Mouse (Mus musculus) megakaryocyte progenitor cell, adult 5-6 weeks (primary cell): Measurements from ENCODE around the gene Nck2. TPM values are rescaled to one million over a fixed set of nuclear protein-coding genes. Genes with fewer than 3 reads are reported as not detected.

ENCODE experiments used
- ATAC-seq: replicated peaks from 2 replicates; pipeline ENCODE4 v1.8.0; 2016; ENCODE audit warnings: mild to moderate bottlenecking, moderate TSS enrichment, inconsistent platforms; ENCODE audit not compliant: poor library complexity
- total RNA-seq, 2 experiments: library from RNA; stranded (forward) in 1 of 2; stranded (reverse) in 1 of 2; fragments of 157-497, 149-512 nt in 1 of 2; fragments of 200-1000 nt in 1 of 2; gene quantifications; 2 replicates each; pipeline versions ENCODE4 v1.2.3 to v1.2.4; 2015 to 2017

The Nck2 gene
- total RNA-seq, 2 experiments from 2014 or later: 9.8 to 15.8 TPM

DNA sequence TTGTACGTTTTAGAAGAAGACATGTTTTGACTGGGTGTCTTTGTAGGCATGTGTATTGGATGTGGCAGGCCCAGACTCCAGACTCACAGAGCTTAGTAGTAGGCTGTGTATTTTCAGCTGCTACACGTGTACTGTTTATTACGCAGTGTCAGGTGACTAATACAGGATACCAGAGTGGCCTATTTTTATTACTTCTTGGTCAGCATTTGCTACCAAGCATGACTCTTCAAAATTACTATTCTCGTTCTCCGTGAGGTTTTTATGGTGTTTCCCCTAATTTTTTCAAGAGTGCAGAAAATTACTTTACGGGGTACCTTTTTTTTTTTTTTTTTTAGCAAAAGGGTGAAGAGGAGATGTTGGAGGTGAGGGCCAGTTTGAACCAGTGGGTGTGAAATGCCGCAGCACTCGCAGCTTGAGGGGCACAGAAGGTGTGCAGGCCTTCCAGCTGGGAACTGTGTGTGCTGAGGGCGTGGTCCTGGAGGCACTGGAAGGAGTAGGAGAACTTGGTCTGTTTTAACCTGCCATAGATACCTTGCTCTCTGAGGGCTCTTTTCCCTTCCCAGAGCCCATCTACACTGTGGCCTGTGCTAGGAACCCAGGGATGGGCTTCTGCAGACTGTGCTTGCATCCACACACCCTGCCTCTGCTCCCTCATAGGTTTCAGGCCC is 21.7 kb downstream of the Nck2 start:
- ATAC-seq: no peak

- peak; percentile 38 for ATAC-seq
Observed at GRCm38 (mm10) chr1:43467656-43468055, 23.3 kb downstream of the Nck2 start.

- ATAC-seq: 0 out of 2 replicates have a peak, but pooled peaks have one; percentile 4
Observed at GRCm38 (mm10) chr1:43468207-43468606, 23.8 kb downstream of the Nck2 start.

DNA sequence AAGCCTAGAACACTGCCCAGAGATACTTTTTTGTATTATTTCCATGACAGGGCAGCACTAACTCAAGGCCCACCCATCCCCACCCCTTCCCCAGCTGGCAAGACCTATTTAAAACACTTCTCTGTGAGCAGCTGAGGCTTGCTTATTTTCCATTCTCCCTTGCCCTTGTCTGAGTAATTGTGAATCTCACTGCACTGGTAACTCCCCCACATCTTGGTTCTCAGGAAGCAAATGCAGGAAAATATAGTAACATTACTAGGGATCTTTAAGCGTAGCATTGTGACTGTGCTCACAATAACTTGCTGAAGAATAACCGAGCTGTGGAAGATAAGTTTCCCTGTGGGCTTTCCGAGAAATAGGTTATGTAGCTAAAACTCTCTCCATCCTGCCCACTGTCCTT is 24.6 kb downstream of the Nck2 start:
- ATAC-seq: no peak

- ATAC-seq: no peak
Observed at GRCm38 (mm10) chr1:43470421-43471179, 26.2 kb downstream of the Nck2 start.

DNA sequence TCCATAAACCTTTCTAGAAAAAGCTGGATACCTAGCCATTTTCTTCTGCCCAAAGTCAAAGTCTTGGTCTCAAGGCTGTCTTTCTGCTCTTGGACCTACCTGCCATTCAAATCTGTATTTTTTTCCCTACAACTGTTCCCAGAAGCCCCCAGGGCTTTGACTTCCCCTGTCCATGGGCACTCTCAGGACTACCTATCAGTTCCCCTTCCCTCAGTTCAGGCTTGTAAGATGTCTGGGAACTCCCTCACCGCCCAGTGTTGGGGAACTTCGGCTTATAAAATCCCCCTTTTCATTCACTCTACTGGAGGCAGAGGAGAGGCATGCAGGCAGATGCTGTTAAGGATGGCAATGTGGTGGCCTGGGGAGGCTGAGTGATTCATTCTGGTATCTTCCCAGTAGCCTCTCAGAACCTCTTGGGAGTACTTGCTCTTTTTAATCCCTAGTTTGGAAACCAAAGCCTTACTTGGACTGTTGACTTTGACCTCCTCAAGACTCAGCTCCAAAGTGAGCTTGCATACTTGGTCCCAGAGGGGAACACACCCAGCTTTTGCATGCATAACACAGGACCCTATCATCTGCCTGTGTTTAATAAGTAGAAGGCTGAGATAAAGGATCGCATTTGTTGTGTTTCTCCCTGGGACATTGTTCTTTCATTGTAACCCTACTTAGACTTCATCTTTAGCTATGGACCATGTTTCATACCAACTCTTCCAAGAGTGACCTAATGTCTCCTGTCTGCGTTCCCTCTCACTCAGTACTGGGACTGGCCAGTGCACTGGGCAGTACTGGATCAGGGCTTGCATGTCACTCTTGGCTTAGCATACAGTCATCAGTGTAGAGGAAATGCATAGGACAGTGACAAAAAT is 27.0 kb downstream of the Nck2 start:
- no peak for ATAC-seq

GRCm38 (mm10) chr1:43472046-43472649 is 27.8 kb downstream of the Nck2 start:
- no peak for ATAC-seq

DNA sequence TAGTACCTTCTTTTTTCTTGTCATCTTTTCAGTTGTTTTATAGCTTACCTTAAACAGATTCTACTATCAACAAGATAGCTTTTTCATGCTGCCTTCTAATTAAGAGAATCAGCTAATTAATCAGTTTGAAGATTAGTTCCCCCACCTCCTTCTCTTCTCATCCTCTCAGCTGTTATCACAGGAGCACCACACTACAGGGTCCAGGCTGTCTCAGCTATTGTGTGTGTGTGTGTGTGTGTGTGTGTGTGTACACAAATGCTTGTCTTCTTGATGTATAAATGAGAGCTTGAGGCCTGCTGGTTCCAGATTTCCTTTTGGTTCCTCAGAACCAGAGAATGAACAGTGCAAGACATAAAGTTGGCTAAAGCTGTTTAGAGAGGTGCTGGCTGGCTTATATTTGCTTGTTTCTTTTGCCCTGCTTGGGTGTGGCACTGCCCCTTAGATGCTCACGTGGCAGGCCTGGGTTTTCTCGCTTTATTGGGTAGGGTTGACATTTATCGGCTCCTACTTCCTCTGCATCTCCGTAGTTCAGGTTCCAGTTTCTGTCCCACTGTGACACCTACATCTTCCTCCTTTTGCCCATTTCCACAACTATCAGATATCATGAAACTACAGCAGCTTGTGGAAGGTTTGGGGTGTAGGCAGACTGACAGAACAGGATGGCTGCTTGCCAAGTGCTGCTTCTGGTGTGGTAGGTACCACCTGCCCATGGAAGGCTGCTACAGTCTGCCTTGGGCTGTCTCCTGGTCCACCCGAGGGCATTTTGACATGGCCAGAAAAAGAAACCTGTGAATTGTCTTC is 29.6 kb downstream of the Nck2 start:
- ATAC-seq: peak; percentile 57

DNA sequence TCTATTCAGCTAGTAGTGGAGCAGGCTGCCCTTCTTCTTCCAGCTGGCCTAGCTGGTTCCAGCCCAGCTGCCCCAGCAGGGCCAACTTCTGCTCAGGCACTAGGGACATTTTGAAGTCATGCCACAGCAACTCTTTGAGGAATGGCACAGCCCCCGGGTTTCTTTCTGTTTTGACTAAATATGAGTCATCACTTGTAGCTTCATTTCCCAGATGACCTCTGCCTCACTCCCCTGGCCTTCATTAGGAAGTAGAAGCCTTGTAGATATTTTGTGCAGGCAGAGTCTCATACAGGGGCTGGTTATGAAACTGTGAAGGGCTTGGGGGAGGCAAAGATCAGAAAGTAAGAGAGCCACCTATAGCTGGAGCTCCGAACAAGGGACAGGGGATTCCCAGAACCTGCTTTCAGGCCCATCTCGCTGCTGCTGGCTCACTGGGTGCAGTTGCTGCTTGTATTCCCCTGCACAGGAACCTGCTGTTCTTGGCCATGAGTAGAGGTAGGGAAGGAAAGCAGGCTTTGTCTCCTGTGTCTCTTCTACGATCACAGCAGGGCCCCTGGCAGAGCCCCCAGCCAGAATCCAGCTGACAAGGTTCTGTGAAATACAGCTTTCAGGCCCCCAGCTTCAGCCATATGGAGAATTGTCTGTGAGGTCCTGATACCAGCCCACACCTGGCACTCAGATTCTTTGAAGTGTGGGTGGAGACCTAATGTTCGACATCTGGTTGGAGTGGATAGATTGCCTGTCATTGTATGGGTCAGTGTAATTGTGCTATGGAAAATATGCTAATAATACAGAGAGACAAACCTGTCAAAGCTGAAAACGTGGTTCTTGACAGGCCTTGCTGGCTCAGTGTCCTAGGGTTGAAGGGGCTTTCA is 30.4 kb downstream of the Nck2 start:
- peak; percentile 45 for ATAC-seq

- no peak for ATAC-seq
Observed at GRCm38 (mm10) chr1:43477954-43478353, 33.6 kb downstream of the Nck2 start.

GRCm38 (mm10) chr1:43485204-43485603 is 40.8 kb downstream of the Nck2 start:
- no peak for ATAC-seq

DNA sequence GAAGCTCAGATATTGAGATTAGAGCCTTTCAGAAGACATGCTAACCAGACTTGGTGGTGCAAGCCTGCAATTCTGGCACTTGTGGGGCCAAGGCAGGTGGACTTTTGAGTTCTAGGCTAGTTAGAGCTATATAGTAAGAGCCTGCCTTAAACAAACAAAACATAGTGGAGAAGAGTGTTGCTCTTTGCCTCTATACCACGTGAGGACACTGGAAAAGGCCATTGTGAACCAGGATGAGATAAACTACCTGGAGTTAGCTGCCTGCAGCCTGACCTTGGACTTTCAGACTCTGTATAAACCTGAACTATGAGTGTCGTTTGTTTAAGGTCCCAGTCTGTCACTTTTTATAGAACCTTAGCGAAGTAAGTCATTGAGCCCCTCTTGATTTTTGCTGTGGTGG is 42.1 kb downstream of the Nck2 start:
- ATAC-seq: no peak

DNA sequence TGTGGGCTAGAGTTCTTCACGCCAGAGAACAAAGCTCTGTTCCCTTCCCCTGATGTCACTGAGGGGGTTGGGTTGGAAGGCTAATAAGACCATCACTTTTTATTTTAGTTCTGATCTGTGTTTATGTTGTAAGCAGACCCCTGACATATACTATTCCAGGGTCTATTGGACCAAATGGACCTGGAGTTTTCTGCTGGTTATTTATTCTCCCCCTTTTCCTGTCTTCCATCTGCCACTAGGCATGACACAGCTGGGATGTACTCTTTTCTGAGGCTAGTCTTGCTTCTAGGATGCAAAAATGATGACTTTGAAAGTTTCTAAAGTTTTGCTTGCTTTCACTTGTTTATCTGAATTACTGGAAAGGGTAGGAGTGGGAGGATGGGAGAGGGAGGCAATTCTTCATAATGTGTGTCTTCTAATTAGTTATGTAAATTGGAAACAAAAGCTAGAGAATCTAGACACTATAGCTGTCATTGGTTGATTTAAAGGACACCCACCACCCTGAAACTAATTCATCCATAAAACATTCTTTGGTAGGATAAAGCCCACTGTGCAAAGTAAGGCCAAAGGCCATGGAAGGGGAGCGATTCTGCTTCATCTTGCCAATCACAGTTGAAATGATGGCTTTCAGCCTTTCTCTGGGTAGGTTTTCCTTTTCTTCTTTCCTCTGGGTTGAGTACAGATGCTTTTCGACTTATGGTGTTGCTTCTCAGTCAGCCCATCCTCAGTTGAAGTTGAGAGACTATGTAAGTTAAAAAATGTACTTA is 42.8 kb downstream of the Nck2 start:
- ATAC-seq: no peak

GRCm38 (mm10) chr1:43489311-43489710 is 44.9 kb downstream of the Nck2 start:
- ATAC-seq: no peak

DNA sequence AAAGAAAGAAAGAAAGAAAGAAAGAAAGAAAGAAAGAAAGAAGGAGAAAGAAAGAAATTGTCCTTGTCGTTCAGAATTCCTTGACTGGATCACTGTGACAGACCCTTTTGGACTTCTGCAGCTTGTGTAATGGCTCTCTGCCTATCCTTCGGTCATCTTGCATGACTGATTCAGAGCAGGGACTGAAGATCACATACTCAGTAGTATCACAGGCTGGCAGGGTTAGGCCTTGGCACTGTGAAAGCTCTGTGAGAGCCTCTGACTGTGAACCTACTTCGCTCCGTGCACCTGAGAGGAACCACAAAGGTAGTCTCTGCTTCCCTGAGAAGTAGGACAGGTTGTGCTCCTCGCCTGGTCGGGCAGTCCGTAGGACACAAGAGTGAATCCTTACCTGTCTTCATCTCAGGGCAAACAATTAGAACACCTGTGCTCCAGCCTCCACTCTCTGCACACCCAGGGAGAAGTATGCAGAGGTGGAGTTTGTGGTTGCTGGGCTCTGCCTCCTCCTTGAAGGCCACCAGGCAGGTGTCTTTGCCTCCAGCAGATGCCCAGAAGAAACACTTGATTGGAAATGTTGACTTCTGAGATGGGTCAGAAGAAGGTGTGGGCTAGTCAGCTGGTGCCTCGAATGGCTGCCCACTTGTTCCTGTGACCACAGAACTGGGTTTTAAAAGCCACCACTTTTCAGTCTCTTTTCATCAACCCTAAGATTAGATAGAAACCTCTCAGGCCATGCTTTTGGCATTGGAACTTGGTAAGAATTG is 47.3 kb downstream of the Nck2 start:
- ATAC-seq: no peak

DNA sequence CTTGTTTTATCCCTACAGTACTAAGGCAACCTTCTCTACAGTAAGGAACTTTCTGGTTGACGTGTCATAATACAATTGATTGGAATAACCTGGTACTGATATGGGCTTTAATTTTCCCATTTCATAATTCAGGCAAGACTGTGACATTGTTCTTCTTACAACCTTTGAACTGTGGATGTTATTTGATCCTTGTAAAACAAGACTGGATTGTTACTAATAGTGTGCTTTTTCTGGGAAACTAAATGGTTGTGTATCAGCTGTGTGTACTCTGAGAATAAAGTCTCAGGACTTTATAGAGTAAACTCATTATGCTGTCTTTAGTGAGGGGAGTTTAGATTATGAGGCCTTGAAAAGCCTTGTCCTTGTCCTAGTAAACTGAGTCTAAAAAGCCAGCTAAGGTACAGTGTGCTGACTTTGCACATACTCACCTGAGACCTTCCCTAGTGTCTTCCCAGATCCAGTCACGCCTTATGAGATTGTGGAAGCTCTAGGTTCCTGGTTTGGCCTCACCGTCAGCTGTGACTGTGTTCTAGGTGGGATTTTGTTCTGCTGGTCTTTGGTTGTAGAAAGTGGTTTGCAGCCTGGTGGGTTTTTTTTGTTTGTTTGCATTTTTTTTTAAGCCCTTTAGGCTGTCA is 48.5 kb downstream of the Nck2 start:
- no peak for ATAC-seq

DNA sequence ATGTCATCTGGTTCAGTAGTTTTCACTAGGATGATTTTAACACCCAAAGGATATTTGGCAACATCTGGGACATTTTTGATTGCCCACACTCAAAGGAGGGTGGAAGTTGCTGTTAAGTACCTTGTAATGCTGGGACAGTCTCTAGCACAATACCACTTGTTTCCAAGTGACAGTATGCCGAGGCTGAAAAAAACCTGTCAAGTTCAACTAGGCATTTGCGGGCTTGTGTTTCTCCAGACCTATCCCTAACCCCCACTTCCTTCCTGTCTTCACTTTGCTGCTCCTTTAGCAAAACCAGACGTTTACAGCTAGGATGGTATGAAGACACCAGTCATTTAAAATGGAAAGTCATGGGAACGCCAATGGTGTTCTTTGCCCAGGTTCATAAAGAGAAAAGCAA is 51.7 kb downstream of the Nck2 start:
- no peak; the same call in 1 of the 2 replicates for ATAC-seq
